Mouse (Mus musculus) cerebellum, postnatal 36 days (tissue): ENCODE results near the gene Pick1.
A peak's percentile ranks its signal among the peaks of the same experiment; 100 is the strongest.
"Not testable (repeated sequence)": the region's sequence is repeated elsewhere in the genome, so short reads cannot be mapped to it uniquely, and the experiment has no call there.

Experiments
- DNase-seq, 2 experiments: peaks; one replicate each; pipeline ENCODE4 v3.0.0; 2021 to 2022; ENCODE audit warnings: mixed read lengths in 2 of 2

The Pick1 gene

DNA sequence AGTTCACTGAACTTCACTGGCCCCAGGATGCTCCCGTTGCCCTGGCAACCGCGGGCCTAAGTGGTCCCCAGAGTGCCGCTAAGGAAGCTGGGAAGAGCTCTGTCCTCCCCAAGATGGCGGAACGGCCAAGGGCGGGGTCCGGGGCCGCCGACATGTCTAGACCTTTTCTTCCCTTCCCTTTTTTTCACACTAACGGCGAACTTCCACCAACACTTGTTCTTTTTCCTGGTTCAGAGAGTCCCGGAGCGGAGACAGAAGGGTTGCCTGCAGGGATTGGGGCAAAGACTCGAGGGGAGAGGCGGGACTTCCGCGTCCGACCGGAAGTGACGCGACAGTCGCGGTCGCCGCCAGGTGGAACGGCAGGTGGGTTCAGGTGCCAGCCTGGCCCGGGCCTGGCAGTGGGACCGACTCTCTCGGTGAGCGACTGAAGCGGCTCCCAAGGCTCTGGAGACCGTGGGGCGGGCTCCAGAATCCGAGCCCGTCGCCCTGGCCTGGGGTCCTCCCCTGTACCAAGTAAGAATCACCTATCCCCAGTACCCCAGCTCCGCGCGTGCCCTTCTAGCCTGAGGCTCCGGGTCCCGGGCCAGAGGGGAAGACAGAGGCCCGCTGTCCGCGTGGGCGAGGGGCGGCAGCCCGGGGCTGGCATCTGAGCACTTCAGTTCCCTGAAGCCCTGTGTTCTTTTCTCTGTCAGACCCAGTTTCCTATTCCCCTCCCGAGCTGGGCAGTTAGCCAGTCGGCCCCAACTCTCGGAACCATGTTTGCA, at the start of gene Pick1, which contains the start of gene Gm49486:
TSS of gene Pick1 (plus strand) at position 116 of the 764 bp plus-strand sequence.
TSS of gene Gm49486 (plus strand) at position 334 of the 764 bp plus-strand sequence.
- peak; percentile 92 to 95 for DNase-seq

- DNase-seq, result no peak
These were observed 43.8 kb upstream of the Pick1 start for GRCm38 (mm10) chr15:79185213-79185612.

- no peak for DNase-seq
These were observed 41.2 kb upstream of the Pick1 start for GRCm38 (mm10) chr15:79187819-79188218.

- no peak for DNase-seq
These were observed 37.5 kb upstream of the Pick1 start for GRCm38 (mm10) chr15:79191426-79191825.

DNA sequence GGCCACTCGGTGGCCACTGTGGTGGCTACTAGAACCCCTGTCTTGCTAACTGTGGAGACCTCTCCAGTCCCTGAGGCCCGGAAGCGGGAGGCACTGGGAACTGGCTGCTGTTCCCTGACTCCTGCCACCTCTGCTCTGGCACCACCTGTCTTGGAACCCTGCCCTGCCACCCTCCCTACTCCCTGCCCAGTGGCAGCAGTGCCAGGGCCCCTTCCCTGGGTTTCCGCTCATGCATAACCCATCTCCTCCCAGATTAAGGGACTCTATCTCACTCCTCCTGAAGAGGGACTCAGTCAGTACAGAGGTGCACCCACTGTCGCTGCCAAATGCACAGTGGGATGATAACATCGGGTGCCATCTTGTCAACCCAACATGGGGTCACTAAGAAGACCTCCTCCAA, 36.5 kb upstream of the Pick1 start:
- DNase-seq, result no peak

- no peak for DNase-seq
These were observed 35.8 kb upstream of the Pick1 start for GRCm38 (mm10) chr15:79192885-79193845.

DNA sequence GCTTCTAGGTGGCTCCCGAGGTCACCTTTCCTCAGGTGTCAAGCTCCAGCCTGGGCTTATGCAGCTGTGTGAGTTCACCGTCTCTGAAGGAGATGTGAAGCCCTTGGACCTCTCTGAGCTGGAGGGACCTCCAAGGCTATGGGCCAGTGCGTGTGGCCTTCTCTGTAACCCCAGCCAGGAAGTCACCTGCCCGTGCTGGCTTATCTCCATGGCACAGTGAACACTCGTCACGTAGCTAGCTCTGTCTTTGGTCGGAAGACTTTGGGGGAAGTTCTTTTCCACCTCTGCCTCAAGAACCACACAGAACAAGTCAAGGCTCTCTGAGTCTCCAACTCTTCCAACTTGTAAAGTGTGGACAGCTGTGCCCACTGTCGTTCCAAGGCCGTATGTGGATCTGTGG, 34.9 kb upstream of the Pick1 start:
- no peak for DNase-seq

DNA sequence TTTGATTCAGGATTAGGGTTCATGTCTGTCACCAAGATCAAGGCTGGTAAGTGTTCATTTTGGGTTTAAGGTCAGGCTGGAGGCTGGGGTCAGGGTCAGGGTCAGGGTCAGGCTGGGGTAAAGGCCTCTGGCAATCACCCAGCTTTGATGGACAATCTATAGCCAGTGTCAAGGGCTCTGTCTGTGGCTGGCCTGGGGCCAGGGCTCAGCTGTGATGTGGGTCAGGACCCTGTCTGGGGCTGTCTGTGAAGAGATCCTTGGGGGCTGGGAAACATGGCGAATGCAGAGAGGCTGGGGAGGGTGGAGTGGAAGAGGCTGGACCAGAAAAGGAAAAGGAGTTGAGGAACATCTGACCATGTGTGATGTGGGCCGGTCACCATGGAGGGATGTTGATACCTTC, 34.0 kb upstream of the Pick1 start:
- DNase-seq, result no peak

DNA sequence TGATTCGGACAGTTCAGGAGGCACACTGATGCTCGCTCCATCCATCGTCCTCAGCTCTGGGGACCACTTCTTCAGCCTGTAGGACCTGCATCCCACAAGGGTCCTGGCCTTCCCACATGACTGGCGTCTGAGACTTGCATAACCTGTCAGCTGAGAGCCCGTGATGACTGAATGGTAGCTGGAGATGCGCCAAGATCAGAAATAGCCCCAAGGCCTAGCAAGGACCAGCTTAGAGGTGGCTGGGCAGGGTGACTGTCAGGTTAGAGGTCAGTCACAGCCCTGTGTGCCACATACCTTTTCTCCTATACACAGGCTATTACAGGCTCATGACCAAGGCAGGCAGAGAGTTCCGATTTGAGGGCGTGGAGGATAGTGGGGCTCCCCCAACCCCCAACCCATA, 33.5 kb upstream of the Pick1 start:
- DNase-seq, result no peak

DNA sequence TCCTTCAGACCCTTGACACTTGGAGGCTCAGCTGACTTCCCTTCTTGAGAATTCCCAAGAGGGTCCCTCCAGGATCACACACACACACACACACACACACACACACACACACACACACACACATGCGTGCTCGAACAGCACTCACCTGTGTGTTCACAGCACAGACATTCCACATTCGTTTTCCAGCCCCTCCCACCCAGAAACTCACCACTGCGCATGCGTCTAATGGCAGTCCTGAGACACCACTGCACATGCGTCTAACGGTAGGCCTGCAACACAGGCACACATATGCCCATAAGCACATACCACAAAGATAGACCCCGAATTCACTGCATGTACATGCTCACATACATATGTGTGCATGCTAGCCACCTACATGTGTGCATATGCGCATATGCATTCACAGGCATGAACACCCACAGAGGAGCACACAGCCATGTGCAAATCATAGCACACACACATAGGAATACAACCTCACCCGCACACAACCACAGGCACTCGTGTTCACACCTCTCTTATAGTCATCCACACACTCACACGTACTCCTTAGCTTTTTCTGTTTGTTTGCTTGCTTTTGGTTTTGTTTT, 29.5 kb upstream of the Pick1 start:
- DNase-seq, result no peak

DNA sequence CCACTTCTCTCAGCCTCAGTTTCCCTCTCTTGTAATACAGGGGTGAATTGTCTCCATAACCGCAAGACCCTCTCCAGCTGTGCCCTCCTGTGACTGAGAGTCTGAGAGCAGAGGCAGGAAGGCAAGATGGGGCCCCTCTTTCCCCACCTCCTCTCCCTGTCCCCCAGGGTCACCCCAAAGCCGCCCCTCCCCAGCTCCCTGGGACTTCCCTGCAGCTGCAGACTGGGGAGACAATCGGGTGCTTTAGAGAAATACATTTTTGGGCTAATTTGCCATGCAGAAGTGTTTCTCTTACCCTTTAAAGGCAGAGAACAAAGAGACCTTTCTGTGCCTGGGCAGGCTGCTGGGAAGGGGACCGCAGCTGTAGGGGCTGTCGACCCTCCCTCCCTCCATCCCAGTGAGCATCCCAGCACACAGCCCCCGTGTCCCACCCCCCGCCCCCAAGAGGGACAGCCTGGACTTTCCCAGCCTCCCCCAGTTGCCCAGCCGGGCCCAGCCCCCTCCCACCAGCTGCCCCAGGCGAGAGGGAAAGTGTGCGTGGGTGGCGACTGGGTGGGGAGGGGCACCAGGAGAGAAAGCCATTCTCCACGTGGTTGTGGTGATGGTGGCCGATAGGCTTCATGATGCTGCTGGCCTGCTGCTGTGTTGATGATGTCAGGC, 27.4 kb upstream of the Pick1 start:
- no peak for DNase-seq

DNA sequence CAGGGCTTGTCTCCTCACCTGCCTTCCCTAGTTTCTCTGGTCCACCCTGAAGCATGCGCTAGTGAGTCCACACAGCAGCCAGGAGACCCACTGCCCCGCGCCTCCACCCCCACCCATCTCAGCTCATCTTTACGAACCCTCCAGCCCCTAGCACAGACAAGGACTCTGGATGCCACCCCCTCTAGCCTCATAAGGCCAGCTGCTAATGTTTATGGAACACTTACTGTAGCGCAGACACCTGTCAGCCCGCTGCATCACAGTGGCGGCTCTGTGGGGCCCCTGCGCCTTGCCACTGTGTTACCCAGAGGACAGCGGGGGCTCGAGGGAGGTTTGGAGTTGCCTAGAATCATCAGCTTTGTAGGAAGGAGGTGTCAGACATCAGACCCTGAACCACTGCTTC, 26.4 kb upstream of the Pick1 start:
- DNase-seq, result no peak

- no peak for DNase-seq
These were observed 20.8 kb upstream of the Pick1 start for GRCm38 (mm10) chr15:79208211-79208610.

DNA sequence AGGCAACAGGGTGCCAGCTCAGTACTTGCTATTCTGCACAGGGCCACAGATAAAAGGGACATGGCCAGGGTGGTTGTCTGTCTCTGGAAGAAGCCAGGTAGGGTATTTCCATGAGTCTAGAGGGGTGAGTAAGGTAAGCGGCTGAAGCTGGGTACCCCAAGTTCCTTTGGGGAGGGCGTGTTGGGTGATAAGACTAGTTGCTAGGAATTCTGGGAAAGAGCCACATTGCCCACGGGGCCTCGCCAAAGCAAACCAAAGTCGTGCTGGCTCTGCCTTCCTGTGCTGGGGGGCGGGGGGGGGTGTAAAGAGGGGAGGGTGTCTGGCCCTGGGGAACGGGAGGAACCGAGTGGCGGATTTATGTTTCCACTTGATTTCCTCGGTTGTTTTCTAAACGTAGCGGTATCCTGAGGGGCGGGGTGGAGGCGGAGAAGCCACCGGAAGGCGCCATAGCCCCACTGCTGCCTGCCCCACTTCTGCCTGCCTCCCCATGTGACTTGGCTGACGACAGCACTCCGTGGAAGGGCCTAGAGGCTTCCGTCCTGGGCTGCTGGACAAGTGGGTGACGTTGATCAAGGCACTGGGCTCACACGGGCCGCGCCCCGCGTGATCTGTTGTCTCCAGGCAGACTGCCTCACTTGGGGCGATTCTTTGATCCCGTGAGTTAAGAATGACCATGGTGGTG, 20.1 kb upstream of the Pick1 start:
- DNase-seq, result no peak

DNA sequence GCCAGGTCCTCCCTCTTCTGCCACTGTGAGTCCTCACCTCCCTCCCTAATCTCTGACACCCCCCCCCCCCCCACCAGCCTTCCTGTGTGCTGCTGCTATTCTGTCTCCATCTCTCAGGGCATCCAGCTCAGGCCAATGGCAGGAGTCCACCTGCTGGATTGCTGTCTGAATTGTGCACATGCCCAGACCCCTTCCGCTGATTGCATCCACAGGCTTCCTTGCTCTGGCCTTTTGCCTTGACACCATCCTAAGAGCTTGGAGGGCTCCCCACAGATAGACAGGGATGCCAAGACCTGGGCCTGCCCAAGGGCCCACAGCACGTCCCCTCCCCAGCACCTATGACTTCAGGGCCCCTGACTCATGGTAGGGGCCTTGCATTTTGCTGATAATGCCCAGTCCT, 18.6 kb upstream of the Pick1 start:
- no peak for DNase-seq

DNA sequence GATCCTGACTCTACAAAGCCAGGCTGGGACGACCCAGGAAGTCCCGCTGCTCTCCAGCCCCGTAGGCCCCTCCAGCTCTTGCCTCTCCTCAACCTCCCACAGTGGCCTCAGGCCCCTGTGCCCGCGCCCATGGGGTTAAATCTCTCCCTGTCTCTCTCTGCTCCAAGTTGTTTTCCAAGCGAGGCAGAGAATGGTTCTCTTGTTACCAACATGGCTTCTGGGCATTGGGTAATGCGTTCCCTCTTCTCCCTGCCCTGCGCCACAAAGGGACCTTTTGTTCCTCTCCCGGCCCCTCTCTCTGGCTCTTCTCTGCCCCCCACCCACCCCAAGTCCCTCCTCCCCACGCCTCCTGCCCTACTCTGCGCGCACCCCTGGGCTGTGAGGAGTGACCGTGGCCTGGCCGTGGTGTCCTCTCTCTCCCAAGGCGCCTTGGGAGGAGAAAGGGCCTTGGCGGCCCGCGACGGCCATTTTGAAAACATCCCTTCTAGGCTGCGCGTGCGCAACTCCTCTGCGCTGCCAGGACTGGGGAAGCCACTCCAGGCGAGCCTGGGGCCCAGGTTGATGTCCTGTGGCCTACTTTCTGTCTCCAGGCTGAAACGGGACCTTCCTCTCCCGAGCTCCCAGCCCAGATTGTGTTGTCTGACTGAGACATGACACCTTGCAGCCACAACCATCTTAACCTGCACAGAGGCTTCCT, 16.1 kb upstream of the Pick1 start:
- DNase-seq, result no peak

DNA sequence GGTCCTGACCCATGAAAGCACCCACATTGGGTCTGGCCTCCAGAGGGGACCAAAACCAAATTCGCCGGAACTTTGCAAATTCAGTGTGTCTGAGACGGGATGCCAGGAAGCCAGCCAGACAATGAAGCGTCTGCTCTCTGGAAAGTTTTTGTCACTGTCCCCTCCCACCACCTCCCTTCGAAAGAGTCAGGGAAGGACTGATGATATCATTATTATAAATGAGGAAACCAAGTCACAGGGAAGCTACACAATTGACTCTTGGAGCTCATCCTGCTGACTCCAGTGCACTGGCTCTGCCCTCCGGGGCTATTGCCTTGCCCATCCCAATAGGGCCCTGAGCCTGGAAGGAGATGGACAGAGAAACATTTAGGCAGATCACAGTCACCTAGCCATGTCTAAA, 15.4 kb upstream of the Pick1 start:
- DNase-seq, result no peak

GRCm38 (mm10) chr15:79216191-79216590, 12.8 kb upstream of the Pick1 start:
- no peak for DNase-seq

DNA sequence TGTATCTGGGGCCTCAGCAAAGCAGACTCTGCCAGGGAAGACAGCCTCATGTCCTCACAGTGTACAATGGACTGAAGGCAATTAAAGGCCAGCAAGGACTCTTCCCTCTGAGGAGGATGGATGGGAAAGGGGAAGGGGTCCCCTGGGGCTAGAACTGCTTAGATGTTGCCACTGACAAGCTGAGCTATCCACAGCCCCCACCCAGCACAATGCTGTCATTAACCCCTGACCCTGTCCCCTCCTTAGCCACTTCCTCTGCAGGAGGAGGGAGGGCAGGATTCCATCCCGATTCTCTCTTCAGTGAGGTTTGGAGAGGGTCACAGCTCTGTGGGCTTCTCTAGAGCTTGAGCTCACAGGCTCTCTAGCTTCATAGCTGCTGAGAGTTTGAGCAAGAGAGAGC, 9.4 kb upstream of the Pick1 start:
- no peak for DNase-seq

GRCm38 (mm10) chr15:79223641-79224040, 5.3 kb upstream of the Pick1 start:
- DNase-seq, result no peak

GRCm38 (mm10) chr15:79224685-79225084, 4.3 kb upstream of the Pick1 start:
- peak; percentile 84 to 91 for DNase-seq

- not testable (repeated sequence) for DNase-seq
These were observed 3.2 kb upstream of the Pick1 start for GRCm38 (mm10) chr15:79225780-79226179.
